Mouse (Mus musculus) gastrocnemius, postnatal 10 days (tissue): ENCODE data around the gene Gm20696. TPM values are rescaled to one million over a fixed set of nuclear protein-coding genes. Genes with fewer than 3 reads are reported as not detected.
A peak's percentile ranks its signal among the peaks of the same experiment; 100 is the strongest.

Experiments
- DNase-seq: peaks from one replicate; pipeline ENCODE4 v3.0.0; 2021; ENCODE audit warnings: mixed read lengths
- total RNA-seq, 2 experiments: library from RNA; stranded (reverse); gene quantifications; 2 replicates each; pipeline ENCODE4 v1.2.3; 2021

Gm20696 gene
- total RNA-seq, 2 experiments from 2014 or later = 2.0 to 3.9 TPM

DNA sequence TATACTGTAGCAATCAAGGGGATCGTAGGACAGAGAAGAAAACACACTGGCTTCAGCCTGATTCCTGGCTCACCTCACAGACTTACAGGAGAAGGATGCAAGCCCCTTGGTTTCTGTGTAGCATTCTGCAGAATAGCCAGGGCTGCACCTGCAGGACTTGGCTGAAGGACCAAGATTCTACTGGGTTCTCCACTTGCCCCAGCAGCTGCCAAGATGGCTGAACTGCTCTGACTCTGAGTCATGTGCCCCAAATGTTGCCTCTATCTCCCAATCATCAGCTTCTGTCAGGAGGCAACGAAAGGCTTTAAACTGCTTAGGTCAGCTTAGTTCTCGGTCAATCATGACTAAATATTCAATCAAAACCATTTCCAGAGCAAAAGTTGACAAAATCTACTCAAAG, 42.1 kb downstream of the Gm20696 start:
- no peak for DNase-seq

- no peak for DNase-seq
These were observed 43.0 kb downstream of the Gm20696 start for GRCm38 (mm10) chr6:99623641-99624040.

GRCm38 (mm10) chr6:99621167-99621566, 45.4 kb downstream of the Gm20696 start:
- DNase-seq = no peak

DNA sequence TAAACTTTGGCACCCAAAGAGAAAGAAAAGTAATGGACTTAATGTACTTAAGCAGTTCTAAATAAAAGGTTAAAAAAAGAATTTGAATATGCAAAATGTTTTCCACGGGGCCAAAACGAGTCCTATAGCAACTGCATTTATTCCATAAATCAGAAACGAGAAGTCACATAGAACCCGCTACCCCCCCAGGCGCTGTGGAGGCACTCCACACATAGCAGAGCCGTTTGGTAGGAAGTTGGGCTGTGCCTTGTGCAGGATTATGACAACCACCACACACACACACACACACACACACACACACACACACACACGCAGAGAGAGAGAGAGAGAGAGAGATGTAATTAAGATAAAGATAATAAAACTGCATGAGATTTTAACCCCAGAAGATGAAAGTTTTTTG, 46.1 kb downstream of the Gm20696 start:
- DNase-seq = no peak

DNA sequence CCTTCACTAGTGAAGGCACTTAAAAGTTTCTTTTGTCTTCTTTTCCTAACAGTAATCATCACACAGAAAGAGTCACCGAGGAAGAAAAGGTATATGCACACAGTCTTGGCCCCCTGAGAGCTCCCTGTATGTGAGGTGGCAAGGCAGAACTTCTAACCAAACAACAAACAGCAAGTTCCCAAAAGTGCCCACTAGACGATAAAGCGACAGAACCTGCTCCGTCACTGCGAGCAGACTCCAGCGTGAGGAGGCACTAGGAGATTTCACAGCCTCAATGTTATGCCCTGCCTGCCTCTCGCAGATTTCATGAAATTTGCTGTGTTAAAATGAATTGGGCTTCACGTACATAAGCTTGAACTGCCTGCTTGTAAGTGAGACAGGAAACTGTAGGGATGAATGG, 46.6 kb downstream of the Gm20696 start:
- DNase-seq = no peak

DNA sequence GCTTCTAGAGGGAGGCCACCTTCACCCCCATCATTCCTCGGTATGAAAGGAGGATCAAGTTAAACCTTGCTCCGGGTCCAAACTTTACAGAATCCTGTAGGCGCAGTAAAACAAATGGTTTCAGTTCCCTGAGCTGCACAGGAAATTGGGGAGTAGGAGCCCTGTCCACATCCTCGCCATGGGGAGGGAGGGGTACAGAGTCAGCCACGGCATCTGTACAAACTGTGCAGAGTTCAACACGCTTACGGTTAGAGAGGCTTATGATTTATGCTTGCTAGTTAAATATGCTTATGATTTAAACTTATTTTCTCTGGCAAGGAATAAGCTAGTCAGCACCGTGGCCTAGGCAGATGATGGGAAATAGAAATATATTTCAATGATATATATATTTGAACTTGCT, 47.1 kb downstream of the Gm20696 start:
- DNase-seq = no peak

DNA sequence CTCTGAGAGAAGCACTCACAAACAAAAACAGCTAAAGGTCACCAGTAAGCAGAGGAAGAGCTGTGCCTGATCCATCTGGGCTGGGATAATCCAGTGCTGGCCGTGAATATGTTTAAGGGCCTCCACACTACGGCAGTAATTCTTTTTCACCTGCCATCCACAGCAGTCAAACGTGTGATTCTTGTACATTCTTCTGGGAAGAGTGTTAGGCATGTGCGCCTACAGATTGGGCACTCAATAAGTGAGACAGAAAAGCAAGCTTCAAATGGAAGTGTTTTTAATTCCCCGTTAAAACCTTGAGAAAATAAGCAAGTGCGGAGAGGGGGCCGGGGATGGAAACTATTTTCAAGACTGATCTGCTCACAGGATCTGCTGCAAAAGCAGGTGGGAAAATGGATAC, 48.7 kb downstream of the Gm20696 start:
- DNase-seq = no peak

GRCm38 (mm10) chr6:99617415-99617814, 49.2 kb downstream of the Gm20696 start:
- DNase-seq = no peak

GRCm38 (mm10) chr6:99615272-99615751, 51.3 kb downstream of the Gm20696 start:
- DNase-seq = no peak

DNA sequence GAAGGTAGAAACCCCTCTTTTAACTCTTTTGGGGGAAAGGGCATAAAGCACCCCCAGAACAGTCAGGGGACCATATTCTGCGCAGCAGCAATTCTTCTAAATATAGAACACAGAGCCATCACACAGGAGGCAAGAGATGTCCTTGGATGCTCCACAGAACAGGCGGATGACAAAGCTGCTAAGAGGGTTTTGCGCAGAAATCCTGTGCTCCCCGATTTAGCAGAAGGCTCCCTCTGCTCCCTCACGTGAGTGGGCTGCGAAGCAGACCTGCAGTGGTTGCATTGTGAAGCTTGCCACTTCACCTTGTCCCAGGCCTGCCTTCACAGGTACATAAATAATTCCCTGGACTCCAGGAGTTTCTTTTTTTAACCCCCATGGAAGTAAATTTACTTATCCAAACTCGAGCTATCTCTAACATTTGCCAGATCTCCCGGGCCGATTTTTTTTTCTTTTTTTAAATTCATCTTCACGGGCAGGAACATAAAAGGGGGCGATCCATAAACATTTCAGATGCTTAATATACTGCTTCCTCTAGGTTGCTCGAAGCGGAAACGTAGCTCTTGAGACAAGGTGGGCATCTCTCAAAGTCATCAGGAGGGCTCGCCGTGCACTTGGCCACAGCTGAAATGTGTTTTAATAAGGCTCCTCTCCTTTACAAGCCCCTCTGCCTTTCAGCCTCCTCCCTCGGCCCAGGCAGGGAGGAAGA, 51.9 kb downstream of the Gm20696 start:
- DNase-seq = no peak

- no peak for DNase-seq
These were observed 54.7 kb downstream of the Gm20696 start for GRCm38 (mm10) chr6:99611866-99612265.

DNA sequence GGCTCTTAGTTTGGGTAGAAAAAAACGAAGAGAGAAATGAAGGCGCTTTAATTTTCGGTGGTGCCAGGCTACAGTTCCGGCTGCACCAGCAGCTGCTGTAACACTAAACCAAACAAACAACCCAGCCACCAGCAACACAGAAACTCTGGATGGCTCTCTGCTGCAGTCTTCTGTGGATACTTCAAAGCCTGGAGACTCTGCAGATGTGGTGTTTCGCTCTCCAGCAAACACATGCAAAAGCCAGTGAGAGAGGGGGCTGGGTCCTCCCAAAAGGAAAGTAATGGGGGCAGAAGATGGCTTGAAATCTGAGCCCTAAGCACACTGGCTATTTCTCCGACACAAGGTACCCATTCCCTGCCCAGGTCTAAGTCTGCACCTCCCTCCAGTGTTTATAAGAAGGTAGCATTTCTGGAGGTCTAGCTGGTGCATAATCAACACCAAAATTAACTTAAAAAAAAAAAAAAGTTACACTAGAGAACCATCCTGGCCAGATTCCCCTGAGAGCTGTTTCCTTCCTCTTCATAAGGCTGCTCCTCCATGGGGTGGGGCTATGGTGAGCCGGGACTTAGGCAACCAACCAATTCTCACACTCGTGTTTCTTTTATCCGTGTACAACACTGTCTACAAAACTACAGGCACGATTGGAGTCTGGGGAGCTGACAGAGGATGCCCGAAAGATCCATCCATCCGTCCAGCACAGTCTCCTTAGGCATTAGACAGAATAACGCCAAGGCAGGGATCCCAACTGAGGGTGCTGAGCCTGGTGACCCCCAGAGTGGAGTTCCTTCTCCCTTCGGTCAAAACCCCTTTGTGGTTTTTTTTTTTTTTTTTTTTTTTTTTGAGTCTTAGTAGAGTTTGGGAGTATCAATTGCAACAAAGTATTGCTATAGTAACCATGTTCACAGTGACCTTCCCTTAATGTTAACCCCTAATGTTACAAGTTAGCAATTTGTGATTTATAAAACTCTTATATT, 55.9 kb downstream of the Gm20696 start:
- DNase-seq = no peak

GRCm38 (mm10) chr6:99606079-99606478, 60.5 kb downstream of the Gm20696 start:
- DNase-seq = no peak

DNA sequence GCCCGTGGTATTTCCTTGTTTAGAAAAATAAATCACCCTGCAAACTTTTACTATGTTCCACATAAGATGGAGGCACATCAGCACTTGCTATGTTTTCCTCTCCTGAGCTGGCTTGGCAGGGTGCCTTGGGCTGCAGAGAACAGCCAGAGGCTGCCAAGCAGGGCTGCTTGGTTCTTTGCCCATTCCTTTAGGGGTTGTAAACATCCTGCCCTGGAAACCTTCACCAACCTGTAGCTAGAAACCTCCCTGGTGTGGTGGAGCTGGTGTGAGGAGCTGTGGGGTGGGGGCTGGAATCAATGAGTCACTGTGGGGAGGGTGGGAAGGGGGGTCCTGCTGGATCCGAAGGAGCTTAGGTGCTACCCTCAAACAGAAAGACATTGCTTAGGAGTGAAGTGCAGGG, 61.8 kb downstream of the Gm20696 start:
- no peak for DNase-seq

DNA sequence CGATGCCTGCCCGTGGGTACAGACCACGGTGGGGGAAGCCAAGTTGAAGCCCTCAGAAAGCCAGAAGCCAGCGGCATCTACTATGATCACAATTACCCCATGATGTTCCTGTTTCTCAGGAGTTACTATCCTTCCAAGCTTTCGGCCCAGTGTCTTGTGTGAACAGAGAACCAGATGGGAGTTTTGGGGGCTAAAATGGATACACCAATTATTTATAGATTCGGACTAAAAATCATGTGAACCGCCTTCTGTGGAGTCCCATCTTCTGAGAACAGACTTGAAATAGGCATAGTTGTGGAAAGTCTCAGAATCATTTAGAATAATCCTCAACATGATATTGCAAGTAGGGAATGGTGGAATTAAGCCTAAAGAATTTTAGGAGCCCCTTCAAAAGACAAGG, 64.2 kb downstream of the Gm20696 start:
- DNase-seq = no peak

DNA sequence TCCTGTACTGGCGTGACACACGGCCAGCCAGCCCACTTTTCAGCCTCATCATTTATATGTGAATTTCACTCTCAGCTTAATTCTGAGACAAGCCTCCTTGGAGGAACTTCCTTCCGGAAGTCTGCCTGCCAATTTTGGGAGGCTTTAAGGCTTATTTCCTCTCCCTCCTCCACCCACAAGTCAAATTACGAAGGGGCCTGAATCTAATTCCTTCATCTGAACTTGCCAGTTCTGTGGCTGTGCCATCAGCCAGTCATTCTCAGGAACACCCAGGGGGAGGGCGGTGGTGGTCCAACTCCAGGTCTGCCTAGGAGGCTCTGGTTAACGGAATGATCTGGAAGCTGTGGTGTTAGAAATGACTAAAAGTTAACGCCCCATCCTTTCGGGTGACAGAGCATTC, 65.7 kb downstream of the Gm20696 start:
- no peak for DNase-seq

DNA sequence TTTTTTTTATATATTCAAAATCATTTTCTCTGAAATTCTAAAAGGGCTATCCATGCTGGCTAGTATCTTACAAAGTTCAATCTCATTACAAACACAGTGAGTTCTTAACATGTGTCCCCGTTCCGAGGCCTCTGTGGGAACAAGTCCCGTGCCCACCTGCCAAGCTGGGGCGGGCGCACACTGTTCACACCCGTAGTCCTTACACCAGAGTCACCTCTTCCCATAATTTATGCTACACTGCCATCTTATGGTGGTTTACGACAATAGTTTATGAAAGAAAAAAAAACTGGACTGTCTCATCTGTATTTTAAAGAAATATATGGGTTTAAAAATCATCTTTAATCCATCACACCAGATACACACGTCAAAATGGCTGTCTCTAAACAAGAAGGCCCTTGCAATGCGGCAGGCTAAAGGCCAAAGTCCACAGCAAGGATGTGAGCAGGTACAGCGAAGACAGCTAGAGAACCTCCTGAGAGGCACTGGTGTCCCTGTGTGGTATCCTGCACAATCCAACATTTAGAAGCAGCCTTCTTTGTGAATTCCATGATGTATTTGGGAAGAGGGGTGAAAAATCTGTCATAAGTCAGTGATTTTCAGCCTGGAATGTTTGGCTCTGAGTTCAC, 66.3 kb downstream of the Gm20696 start:
- DNase-seq = peak; percentile 45

DNA sequence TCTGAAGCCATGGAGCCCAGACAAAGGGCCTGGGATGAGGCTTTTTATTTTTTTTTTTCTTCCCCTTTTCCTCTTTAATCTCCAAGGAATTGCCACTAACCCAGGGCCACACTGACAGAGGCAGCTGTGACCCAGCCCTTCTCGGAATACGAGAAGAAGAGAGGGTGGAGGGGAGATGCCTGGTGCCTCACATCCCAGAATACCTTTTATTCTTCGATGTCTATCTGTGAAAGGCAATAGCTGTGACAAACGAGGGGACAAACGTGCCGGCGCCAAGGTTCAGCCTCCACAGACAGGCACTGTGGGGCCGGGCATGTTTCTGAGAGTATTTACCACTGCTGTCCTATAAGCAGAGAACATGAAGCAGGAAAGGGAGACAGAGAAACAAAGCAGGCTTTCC, 66.9 kb downstream of the Gm20696 start:
- no peak for DNase-seq

DNA sequence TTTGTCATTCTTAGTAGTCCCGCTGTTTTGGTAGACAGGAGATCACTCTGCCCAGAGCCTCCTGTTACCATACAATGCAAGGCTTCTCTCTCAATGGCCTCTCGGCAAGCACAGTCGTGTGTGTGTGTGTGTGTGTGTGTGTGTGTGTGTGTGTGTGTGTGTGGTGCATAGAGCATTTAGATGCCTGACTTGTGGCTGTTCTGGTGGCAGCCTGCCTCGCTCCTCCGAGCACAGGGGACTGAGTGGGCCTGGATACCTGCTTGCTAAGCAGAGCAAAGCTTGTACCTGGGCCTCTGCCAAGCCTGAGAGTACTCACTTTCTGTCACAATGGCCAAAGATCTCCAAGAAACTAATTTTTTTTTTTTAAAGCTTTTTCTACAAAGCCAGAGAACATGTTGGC, 67.4 kb downstream of the Gm20696 start:
- peak; percentile 35 for DNase-seq

- no peak for DNase-seq
These were observed 89.6 kb downstream of the Gm20696 start for GRCm38 (mm10) chr6:99577040-99577439.

- DNase-seq = no peak
These were observed 91.0 kb downstream of the Gm20696 start for GRCm38 (mm10) chr6:99575633-99576032.

GRCm38 (mm10) chr6:99573343-99573742, 93.3 kb downstream of the Gm20696 start:
- no peak for DNase-seq

GRCm38 (mm10) chr6:99572071-99572470, 94.5 kb downstream of the Gm20696 start:
- DNase-seq = no peak
